Mouse (Mus musculus) heart, adult 2 months (tissue): ENCODE measurements at regions not wholly inside any gene's neighbourhood (a gene's known extent, or its start where the extent isn't known, plus 50 kb on each side); places are given as distances from the start of the nearest gene placed in this dataset.

Source experiments
- DNase-seq, 2 experiments: peaks; one replicate each; pipeline ENCODE4 v3.0.0; 2021
- H3K27ac ChIP-seq: fragments of 200-600 bp; 2 replicates; pipeline ENCODE4 v1.8.1; 2022
- H3K27me3 ChIP-seq: fragments of 200-500 bp; 2 replicates; pipeline ENCODE4 v1.6.1; 2012; ENCODE audit warnings: mild to moderate bottlenecking, low read length, inconsistent platforms, mixed read lengths; ENCODE audit not compliant: control insufficient read depth, insufficient read depth
- H3K36me3 ChIP-seq: fragments of 200-500 bp; 2 replicates; pipeline ENCODE4 v1.6.1; 2012; ENCODE audit warnings: low read length, inconsistent platforms; ENCODE audit not compliant: control insufficient read depth, insufficient read depth
- H3K4me1 ChIP-seq: fragments of 200-500 bp; 2 replicates; pipeline ENCODE4 v1.6.1; 2011; ENCODE audit warnings: low read length; ENCODE audit not compliant: control insufficient read depth, insufficient read depth
- H3K4me3 ChIP-seq: fragments of 200-600 bp; 2 replicates; pipeline ENCODE4 v1.8.1; 2022
- H3K79me2 ChIP-seq: fragments of 200-500 bp; replicated peaks from 2 replicates; pipeline ENCODE4 v1.6.1; 2012; ENCODE audit warnings: mild to moderate bottlenecking, inconsistent platforms, low read length, moderate library complexity, mixed read lengths; ENCODE audit not compliant: control insufficient read depth, insufficient read depth
- H3K9ac ChIP-seq: fragments of 200-500 bp; 2 replicates; pipeline ENCODE4 v1.6.1; 2012; ENCODE audit warnings: low read depth, mild to moderate bottlenecking, control low read depth, inconsistent platforms, low read length, mixed read lengths
- CTCF ChIP-seq: fragments of 200-600 bp; IDR thresholded peaks from 2 replicates; pipeline ENCODE4 v1.8.1; 2022; ENCODE audit warnings: antibody characterized with exemption, mild to moderate bottlenecking, moderate library complexity
- EP300 ChIP-seq: fragments of 200-500 bp; IDR thresholded peaks from 2 replicates; pipeline ENCODE4 v1.6.1; 2011; ENCODE audit warnings: low read depth, low read length, control low read depth; ENCODE audit not compliant: insufficient read depth
- POLR2A ChIP-seq: fragments of 200-500 bp; IDR thresholded peaks from 2 replicates; pipeline ENCODE4 v1.6.1; 2011; ENCODE audit warnings: mild to moderate bottlenecking, low read depth, low read length, control low read depth; ENCODE audit not compliant: insufficient read depth
- WGBS: fragments of 180-500 bp; shearing (Covaris S2); methylation state at CpG from one replicate; pipeline ENCODE4 v1.1.7; 2018; 5-methylcytosine and 5-hydroxymethylcytosine counted together
- intact Hi-C: fragments of 180-260 bp; cut with DNase I; formaldehyde crosslinking; loops from one replicate; pipeline ENCODE4 v1.15.1; 2025

GRCm38 (mm10) chr4:45695239-45695638, 103.6 kb upstream of the Aldh1b1 start:
- no peak overlapping the region for H3K4me3 ChIP-seq
- WGBS, result 42% methylated on average over 1 of the region's 1 CpGs
- H3K27ac ChIP-seq, result no peak overlapping the region
- no peaks in the 10 kb centered on the region for H3K27me3 ChIP-seq
- TF ChIP-seq POLR2A (no peak), CTCF (no peak), EP300 (no peak)
- intact Hi-C loops, result no loop called here
- H3K79me2 ChIP-seq, result no peaks in the 10 kb centered on the region
- DNase-seq, result no peak
- no peak overlapping the region for H3K9ac ChIP-seq
- H3K36me3 ChIP-seq, result no peaks in the 10 kb centered on the region
- no peaks in the 10 kb centered on the region for H3K4me1 ChIP-seq

DNA sequence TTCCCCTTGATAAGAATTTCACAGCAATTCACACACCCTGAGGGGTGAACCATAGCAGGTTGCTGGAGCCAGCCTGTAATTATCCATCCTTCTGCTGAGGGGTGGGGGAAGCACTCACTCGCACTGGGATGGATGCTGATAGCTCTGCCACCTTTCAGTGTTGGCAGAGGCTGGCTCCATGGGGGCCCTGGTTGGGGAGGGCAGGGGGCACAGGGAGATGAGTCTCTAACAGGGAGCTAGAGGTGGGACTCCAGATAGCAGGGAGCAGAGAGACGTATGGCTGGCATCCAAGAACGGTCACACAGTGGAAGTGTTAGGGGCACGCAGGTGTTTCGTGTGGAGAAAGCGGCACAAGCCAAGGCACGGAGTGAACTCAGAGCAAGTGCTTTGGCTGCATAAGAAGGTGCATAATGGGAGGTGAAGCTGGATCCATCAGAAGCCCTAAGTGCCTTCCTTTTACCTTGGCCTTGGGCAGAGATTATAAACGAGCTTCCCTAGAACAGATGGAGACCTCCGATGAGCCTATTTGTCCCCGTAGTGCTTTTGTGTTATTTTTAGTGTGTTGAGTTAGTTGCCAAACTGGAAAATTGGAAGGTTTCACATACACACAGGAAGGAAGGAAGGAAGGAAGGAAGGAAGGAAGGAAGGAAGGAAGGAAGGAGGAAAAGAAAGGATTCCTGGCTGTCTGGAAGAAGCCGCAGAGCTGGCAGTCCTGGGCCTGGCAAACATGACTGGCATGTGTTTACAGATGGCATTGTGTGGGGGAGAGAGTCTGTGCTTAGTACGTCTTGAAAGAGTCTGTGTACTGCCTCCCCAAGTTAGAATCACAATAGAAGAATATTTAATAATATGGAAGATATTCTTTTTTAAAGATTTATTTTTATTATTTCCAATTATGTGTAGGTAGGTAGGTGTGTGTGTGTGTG, 108.6 kb upstream of the Aldh1b1 start:
- Histone ChIP-seq H3K27ac (no peak overlapping the region), H3K27me3 (no peaks in the 10 kb centered on the region), H3K4me1 (no peaks in the 10 kb centered on the region), H3K9ac (no peak overlapping the region), H3K36me3 (no peaks in the 10 kb centered on the region), H3K79me2 (no peaks in the 10 kb centered on the region), H3K4me3 (no peak overlapping the region)
- no peak for DNase-seq
- WGBS, result 38% methylated on average over 12 of the region's 12 CpGs
- no peak for TF ChIP-seq EP300
- no peak for TF ChIP-seq CTCF
- no peak for TF ChIP-seq POLR2A
- intact Hi-C loops, result no loop called here

DNA sequence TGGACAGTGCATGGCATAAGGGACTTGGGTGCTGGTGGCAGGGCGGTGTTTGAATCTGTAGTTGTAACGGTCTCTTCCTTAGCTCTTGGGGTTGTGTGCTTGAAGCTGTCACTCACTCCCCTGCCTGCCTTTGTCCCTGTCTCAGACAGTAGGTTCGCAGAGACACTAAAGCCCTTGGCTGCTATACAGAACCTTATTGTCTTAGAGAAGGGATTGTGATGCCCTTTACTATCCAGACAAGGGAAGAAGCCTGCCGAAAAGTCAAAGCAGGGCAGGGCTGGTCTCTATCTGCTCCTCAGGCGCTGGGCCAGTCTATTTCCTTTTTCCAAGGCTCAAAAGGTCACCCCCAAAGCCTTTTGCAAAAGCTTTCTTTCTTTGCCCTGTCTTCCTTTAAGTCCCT, 109.2 kb upstream of the Aldh1b1 start:
- intact Hi-C loops, result no loop called here
- Histone ChIP-seq H3K27me3 (no peaks in the 10 kb centered on the region), H3K27ac (no peak overlapping the region), H3K4me1 (no peaks in the 10 kb centered on the region), H3K9ac (no peak overlapping the region), H3K36me3 (no peaks in the 10 kb centered on the region), H3K79me2 (no peaks in the 10 kb centered on the region), H3K4me3 (no peak overlapping the region)
- WGBS, result 35% methylated on average over 5 of the region's 5 CpGs
- DNase-seq, result no peak
- TF ChIP-seq EP300, result no peak
- TF ChIP-seq CTCF, result no peak
- no peak for TF ChIP-seq POLR2A

- no peaks in the 10 kb centered on the region for H3K79me2 ChIP-seq
- no peak overlapping the region for H3K4me3 ChIP-seq
- no peaks in the 10 kb centered on the region for H3K27me3 ChIP-seq
- DNase-seq, result no peak
- 81% methylated on average over 7 of the region's 7 CpGs for WGBS
- TF ChIP-seq POLR2A (no peak), EP300 (no peak), CTCF (no peak)
- H3K36me3 ChIP-seq, result no peaks in the 10 kb centered on the region
- intact Hi-C loops, result no loop called here
- no peak overlapping the region for H3K27ac ChIP-seq
- no peak overlapping the region for H3K9ac ChIP-seq
- H3K4me1 ChIP-seq, result no peaks in the 10 kb centered on the region
Observed at GRCm38 (mm10) chr4:45688233-45688632, 110.6 kb upstream of the Aldh1b1 start.

- Histone ChIP-seq H3K4me1 (no peaks in the 10 kb centered on the region), H3K27me3 (no peaks in the 10 kb centered on the region), H3K27ac (no peak overlapping the region), H3K36me3 (no peaks in the 10 kb centered on the region), H3K79me2 (no peaks in the 10 kb centered on the region), H3K4me3 (no peak overlapping the region), H3K9ac (no peak overlapping the region)
- WGBS, result 83% methylated on average over 3 of the region's 3 CpGs
- intact Hi-C loops, result no loop called here
- no peak for DNase-seq
- no peak for TF ChIP-seq POLR2A
- no peak for TF ChIP-seq CTCF
- TF ChIP-seq EP300, result no peak
Observed at GRCm38 (mm10) chr4:45685031-45685430, 113.8 kb upstream of the Aldh1b1 start.

DNA sequence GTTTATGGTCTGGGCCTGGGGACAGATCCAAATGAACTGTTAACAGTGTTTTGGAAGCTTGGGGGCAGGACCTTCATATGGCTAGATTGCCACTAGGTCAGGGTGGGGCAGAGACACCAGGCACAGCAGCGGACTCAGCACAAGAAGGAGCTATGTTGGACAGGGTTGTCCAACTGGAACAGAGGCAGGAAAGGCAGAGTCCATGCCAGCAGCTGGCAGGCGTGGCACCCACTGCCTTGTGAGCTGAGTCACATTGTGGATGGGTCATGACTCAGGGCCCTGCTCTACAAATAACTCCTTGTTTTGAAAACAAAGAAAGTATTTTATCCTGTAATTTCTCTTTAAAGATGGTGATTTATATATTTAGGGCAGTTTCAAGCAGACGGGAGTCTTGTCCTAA, 115.6 kb upstream of the Aldh1b1 start:
- WGBS, result 53% methylated on average over 3 of the region's 3 CpGs
- H3K36me3 ChIP-seq, result no peaks in the 10 kb centered on the region
- intact Hi-C loops, result no loop called here
- no peak overlapping the region for H3K4me3 ChIP-seq
- H3K79me2 ChIP-seq, result no peaks in the 10 kb centered on the region
- no peaks in the 10 kb centered on the region for H3K4me1 ChIP-seq
- H3K9ac ChIP-seq, result no peak overlapping the region
- no peak for TF ChIP-seq CTCF
- no peak for TF ChIP-seq POLR2A
- no peak for TF ChIP-seq EP300
- H3K27ac ChIP-seq, result no peak overlapping the region
- no peaks in the 10 kb centered on the region for H3K27me3 ChIP-seq
- peak in 1 of 2 experiments; percentile 32 for DNase-seq

DNA sequence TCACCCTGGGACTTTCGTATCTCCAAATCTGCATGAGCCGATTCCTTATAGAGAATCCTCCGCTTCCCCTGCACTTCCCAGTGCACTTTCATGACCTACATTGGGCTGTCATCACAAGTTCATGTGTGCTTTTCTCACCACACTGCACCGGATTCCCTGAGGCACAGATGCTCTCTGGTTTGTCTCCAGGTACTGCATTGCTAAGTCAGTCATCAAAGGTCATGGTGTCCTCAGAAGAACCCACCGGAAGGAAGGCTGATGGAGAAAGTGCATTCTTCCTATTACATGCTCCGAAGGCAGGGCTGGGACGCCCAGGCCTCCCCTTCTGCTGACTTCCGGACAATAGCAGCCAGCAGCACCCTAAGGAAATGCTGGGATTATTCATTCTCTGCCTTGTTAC, 116.1 kb upstream of the Aldh1b1 start:
- Histone ChIP-seq H3K36me3 (no peaks in the 10 kb centered on the region), H3K27me3 (no peaks in the 10 kb centered on the region), H3K27ac (no peak overlapping the region), H3K4me1 (no peaks in the 10 kb centered on the region), H3K4me3 (no peak overlapping the region), H3K9ac (no peak overlapping the region), H3K79me2 (no peaks in the 10 kb centered on the region)
- no peak for DNase-seq
- WGBS, result 75% methylated on average over 8 of the region's 8 CpGs
- TF ChIP-seq CTCF, result no peak
- no peak for TF ChIP-seq POLR2A
- intact Hi-C loops, result no loop called here
